Mouse (Mus musculus) E14TG2a.4 (cell line): ENCODE data around the gene Mnx1.

ENCODE experiments used
- H3K27me3 ChIP-seq: 2 replicates; pipeline ENCODE4 v1.6.1; 2014; ENCODE audit warnings: low read length, control low read depth; ENCODE audit not compliant: insufficient read depth
- H3K36me3 ChIP-seq: 2 replicates; pipeline ENCODE4 v1.6.1; 2014; ENCODE audit warnings: low read length, control low read depth; ENCODE audit not compliant: insufficient read depth
- H3K4me1 ChIP-seq: replicated peaks from 2 replicates; pipeline ENCODE4 v1.6.1; 2014; ENCODE audit warnings: low read depth, low read length, control low read depth
- H3K4me3 ChIP-seq: replicated peaks from 2 replicates; pipeline ENCODE4 v1.5.1; 2014; ENCODE audit warnings: mild to moderate bottlenecking, low read length
- H3K9me3 ChIP-seq: 2 replicates; pipeline ENCODE4 v1.6.1; 2014; ENCODE audit warnings: low read length, control low read depth
- CTCF ChIP-seq: conservative IDR thresholded peaks from 2 replicates; pipeline ENCODE4 v1.5.1; 2014; ENCODE audit warnings: low read length
- NANOG ChIP-seq: IDR thresholded peaks from 2 replicates; pipeline ENCODE4 v1.6.1; 2014; ENCODE audit warnings: borderline replicate concordance, low read length, mixed read lengths
- POU5F1 ChIP-seq: IDR thresholded peaks from 2 replicates; pipeline ENCODE4 v1.6.1; 2014; ENCODE audit warnings: low read length, borderline replicate concordance

Gene Mnx1

GRCm38 (mm10) chr5:29479198-29479593, 926 bp upstream of the Mnx1 start:
- no peaks in the 10 kb centered on the region for H3K36me3 ChIP-seq
- peaks cover 57% of the 10 kb centered on the region for H3K4me1 ChIP-seq
- no peak for TF ChIP-seq POU5F1
- TF ChIP-seq NANOG, result no peak
- peak overlapping the region; percentile 78 for H3K4me3 ChIP-seq
- H3K9me3 ChIP-seq, result no peaks in the 10 kb centered on the region
- H3K27me3 ChIP-seq, result peaks cover 98% of the 10 kb centered on the region

GRCm38 (mm10) chr5:29477474-29478207, 629 bp downstream of the Mnx1 start:
- no peaks in the 10 kb centered on the region for H3K36me3 ChIP-seq
- peaks cover 98% of the 10 kb centered on the region for H3K27me3 ChIP-seq
- H3K4me3 ChIP-seq, result peak overlapping the region; percentile 78
- H3K4me1 ChIP-seq, result peaks cover 64% of the 10 kb centered on the region
- no peak for TF ChIP-seq NANOG
- H3K9me3 ChIP-seq, result no peaks in the 10 kb centered on the region

GRCm38 (mm10) chr5:29476021-29476420, 2.2 kb downstream of the Mnx1 start:
- H3K4me1 ChIP-seq, result peaks cover 74% of the 10 kb centered on the region
- peaks cover 100% of the 10 kb centered on the region for H3K27me3 ChIP-seq
- H3K36me3 ChIP-seq, result no peaks in the 10 kb centered on the region
- no peaks in the 10 kb centered on the region for H3K9me3 ChIP-seq
- TF ChIP-seq CTCF, result no peak
- TF ChIP-seq NANOG, result no peak
- TF ChIP-seq POU5F1, result no peak
- no peak overlapping the region for H3K4me3 ChIP-seq

- H3K4me3 ChIP-seq, result no peak overlapping the region
- TF ChIP-seq POU5F1 (no peak), CTCF (no peak), NANOG (no peak)
- H3K9me3 ChIP-seq, result no peaks in the 10 kb centered on the region
- H3K4me1 ChIP-seq, result peaks cover 75% of the 10 kb centered on the region
- no peaks in the 10 kb centered on the region for H3K36me3 ChIP-seq
- H3K27me3 ChIP-seq, result peaks cover 100% of the 10 kb centered on the region
Observed at GRCm38 (mm10) chr5:29475556-29475955, 2.7 kb downstream of the Mnx1 start.

GRCm38 (mm10) chr5:29475041-29475440, 3.2 kb downstream of the Mnx1 start:
- no peaks in the 10 kb centered on the region for H3K9me3 ChIP-seq
- TF ChIP-seq NANOG, result no peak
- no peak for TF ChIP-seq POU5F1
- TF ChIP-seq CTCF, result no peak
- no peak overlapping the region for H3K4me3 ChIP-seq
- H3K4me1 ChIP-seq, result peaks cover 72% of the 10 kb centered on the region
- no peaks in the 10 kb centered on the region for H3K36me3 ChIP-seq
- peaks cover 100% of the 10 kb centered on the region for H3K27me3 ChIP-seq

- no peaks in the 10 kb centered on the region for H3K9me3 ChIP-seq
- peaks cover 66% of the 10 kb centered on the region for H3K4me1 ChIP-seq
- TF ChIP-seq POU5F1 (no peak), CTCF (no peak), NANOG (no peak)
- H3K4me3 ChIP-seq, result peak overlapping the region; percentile 24
- H3K27me3 ChIP-seq, result peaks cover 100% of the 10 kb centered on the region
- no peaks in the 10 kb centered on the region for H3K36me3 ChIP-seq
Observed at GRCm38 (mm10) chr5:29474246-29474960, 3.9 kb downstream of the Mnx1 start.

- H3K4me1 ChIP-seq, result peaks cover 59% of the 10 kb centered on the region
- H3K27me3 ChIP-seq, result peaks cover 100% of the 10 kb centered on the region
- no peak for TF ChIP-seq NANOG
- no peaks in the 10 kb centered on the region for H3K36me3 ChIP-seq
- no peaks in the 10 kb centered on the region for H3K9me3 ChIP-seq
- H3K4me3 ChIP-seq, result peak overlapping the region; percentile 24
Observed at GRCm38 (mm10) chr5:29473551-29474245, 4.6 kb downstream of the Mnx1 start.

GRCm38 (mm10) chr5:29471855-29472665, 6.2 kb downstream of the Mnx1 start:
- Histone ChIP-seq H3K36me3 (no peaks in the 10 kb centered on the region), H3K4me1 (peaks cover 56% of the 10 kb centered on the region), H3K9me3 (no peaks in the 10 kb centered on the region), H3K4me3 (peak overlapping the region; percentile 41), H3K27me3 (peaks cover 97% of the 10 kb centered on the region)
- no peak for TF ChIP-seq CTCF
- TF ChIP-seq NANOG, result no peak
- TF ChIP-seq POU5F1, result no peak
